Mouse (Mus musculus) heart, embryonic 13.5 days (tissue): ENCODE data around the gene Fam43b. TPM values are rescaled to one million over a fixed set of nuclear protein-coding genes. Genes with fewer than 3 reads are reported as not detected.

ENCODE experiments used
- ATAC-seq: fragments of 200-750 bp; cut with Nextera tagmentation; 2 replicates; pipeline ENCODE4 v1.8.0; 2017; ENCODE audit warnings: moderate TSS enrichment; ENCODE audit not compliant: insufficient number of reproducible peaks, low FRiP score, low TSS enrichment; ENCODE audit errors: extremely low read depth
- H3K27ac ChIP-seq: fragments of 300-500 bp; sonication (generic); replicated peaks from 2 replicates; pipeline ENCODE4 v1.5.1; 2015; ENCODE audit warnings: moderate library complexity, mild to moderate bottlenecking, inconsistent platforms
- H3K27me3 ChIP-seq: fragments of 300-500 bp; sonication (generic); replicated peaks from 2 replicates; pipeline ENCODE4 v1.6.1; 2015; ENCODE audit warnings: mild to moderate bottlenecking, inconsistent platforms
- H3K36me3 ChIP-seq: fragments of 300-500 bp; sonication (generic); 2 replicates; pipeline ENCODE4 v1.6.1; 2015; ENCODE audit warnings: mild to moderate bottlenecking, inconsistent platforms
- H3K4me1 ChIP-seq: fragments of 300-500 bp; sonication (generic); 2 replicates; pipeline ENCODE4 v1.6.1; 2015; ENCODE audit warnings: inconsistent platforms
- H3K4me2 ChIP-seq: fragments of 300-500 bp; sonication (generic); 2 replicates; pipeline ENCODE4 v1.6.1; 2015; ENCODE audit warnings: inconsistent platforms, mild to moderate bottlenecking, moderate library complexity
- H3K4me3 ChIP-seq: fragments of 300-500 bp; sonication (generic); 2 replicates; pipeline ENCODE4 v1.5.1; 2015; ENCODE audit warnings: moderate library complexity, mild to moderate bottlenecking, inconsistent platforms
- H3K9ac ChIP-seq: fragments of 300-500 bp; sonication (generic); 2 replicates; pipeline ENCODE4 v1.6.1; 2015; ENCODE audit warnings: inconsistent platforms, mild to moderate bottlenecking, moderate library complexity
- H3K9me3 ChIP-seq: fragments of 300-500 bp; sonication (generic); 2 replicates; pipeline ENCODE4 v1.6.1; 2016; ENCODE audit warnings: inconsistent platforms
- WGBS: fragments of 180-500 bp; shearing (Covaris S2); methylation state at CpG from one replicate; pipeline ENCODE4 v1.1.7; 2015; ENCODE audit warnings: mixed read lengths; 5-methylcytosine and 5-hydroxymethylcytosine counted together
- polyA plus RNA-seq: library from polyadenylated mRNA; unstranded; fragments of >200 nt; fragmentation: Nextera tagmentation; extraction: Ambion mirVana; gene quantifications from 2 replicates; pipeline ENCODE4 v1.2.1, GENCODE M21; 2015

Gene Fam43b
- polyA plus RNA-seq, 1 experiment from 2014 or later: not detected

DNA sequence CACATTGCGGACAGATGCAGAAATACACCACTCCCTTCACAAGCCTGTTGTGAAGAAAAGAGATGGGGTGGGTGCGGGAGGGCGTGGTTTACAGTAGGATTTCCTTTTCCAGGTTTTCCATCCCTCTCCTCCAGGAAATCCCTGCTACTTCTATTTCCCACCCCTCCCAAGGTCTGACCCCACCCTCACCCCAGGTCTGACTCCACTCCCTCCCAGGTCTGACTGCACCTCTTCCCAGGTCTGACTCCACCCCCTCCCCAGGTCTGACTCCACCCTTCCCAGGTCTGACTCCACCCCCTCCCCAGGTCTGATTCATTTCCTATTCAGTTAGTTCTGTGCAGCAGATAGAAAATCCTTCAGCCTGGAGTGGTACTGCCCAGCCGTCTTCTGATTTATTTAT lies 12.5 kb downstream of the Fam43b start:
- Histone ChIP-seq H3K27me3 (peaks cover 25% of the 10 kb centered on the region), H3K9ac (no peak overlapping the region), H3K9me3 (no peaks in the 10 kb centered on the region), H3K4me1 (no peaks in the 10 kb centered on the region), H3K4me2 (no peak overlapping the region), H3K36me3 (no peaks in the 10 kb centered on the region), H3K4me3 (no peak overlapping the region), H3K27ac (no peak overlapping the region)
- 51% methylated on average over 4 of the region's 4 CpGs for WGBS
- ATAC-seq: no peak; the same call in 1 of the 2 replicates

DNA sequence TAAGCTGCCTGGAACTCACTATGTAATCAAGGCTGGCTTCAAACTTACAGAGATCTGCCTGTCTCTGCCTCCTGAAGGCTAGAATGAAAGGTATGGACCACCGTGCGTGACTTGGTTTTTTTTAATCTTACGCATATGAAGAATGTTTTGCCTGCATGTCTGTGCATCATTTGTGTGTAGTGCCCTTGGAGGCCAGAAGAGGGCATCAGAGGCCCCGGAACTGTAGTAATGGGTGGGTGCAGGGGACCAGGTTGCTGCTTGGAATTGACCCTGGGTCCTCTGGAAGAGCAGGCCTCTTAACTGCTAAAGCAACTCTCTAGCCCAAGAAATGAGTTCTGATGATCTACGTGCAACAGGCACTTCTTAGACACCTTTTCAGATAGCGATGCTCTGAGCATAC lies 13.9 kb downstream of the Fam43b start:
- no peak overlapping the region for H3K27ac ChIP-seq
- no peak overlapping the region for H3K4me2 ChIP-seq
- 65% methylated on average over 6 of the region's 6 CpGs for WGBS
- no peaks in the 10 kb centered on the region for H3K9me3 ChIP-seq
- H3K9ac ChIP-seq: no peak overlapping the region
- no peaks in the 10 kb centered on the region for H3K36me3 ChIP-seq
- H3K27me3 ChIP-seq: peaks cover 25% of the 10 kb centered on the region
- no peaks in the 10 kb centered on the region for H3K4me1 ChIP-seq
- H3K4me3 ChIP-seq: no peak overlapping the region
- no peak for ATAC-seq

GRCm38 (mm10) chr4:138380132-138380689 lies 16.1 kb downstream of the Fam43b start:
- Histone ChIP-seq H3K4me3 (no peak overlapping the region), H3K36me3 (no peaks in the 10 kb centered on the region), H3K9me3 (no peaks in the 10 kb centered on the region), H3K4me2 (no peak overlapping the region), H3K9ac (no peak overlapping the region), H3K27me3 (peaks cover 25% of the 10 kb centered on the region), H3K27ac (no peak overlapping the region), H3K4me1 (no peaks in the 10 kb centered on the region)
- 54% methylated on average over 10 of the region's 10 CpGs for WGBS
- no peak for ATAC-seq

DNA sequence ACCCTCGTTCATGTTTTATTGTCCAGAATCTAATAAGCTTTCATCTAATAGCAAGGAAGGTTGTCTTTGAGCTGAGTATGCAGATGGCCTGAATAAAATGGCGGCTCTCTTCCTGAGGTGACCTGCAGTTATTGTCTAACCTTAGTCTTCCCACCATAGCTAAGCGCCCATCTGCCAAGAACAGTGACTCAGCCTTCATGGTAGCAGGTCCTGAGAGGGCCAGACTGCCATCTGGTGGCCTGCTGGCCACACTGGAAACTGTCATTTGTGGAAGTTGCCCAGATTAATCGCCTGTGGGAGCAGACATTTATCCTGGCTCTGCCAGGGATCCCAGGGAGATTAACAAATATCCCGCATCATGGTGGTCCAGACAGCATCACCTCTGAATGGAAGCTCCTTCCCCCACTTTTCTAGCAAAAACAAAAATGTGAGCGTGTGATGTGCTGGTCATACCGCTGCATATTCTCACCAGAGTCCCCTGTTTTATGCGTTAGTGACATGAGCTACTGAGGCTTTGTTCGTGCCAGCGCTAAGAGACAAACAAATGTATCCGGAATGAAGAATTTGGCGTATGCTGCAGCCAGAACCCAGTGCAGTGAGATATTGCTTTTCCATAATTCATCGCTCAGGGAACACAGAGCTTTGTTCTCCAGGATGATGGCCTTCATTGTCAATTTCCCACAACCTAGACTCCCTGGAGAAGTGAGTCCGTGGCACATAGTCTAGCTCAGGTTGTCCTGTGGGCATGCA lies 17.1 kb downstream of the Fam43b start:
- no peak for ATAC-seq
- Histone ChIP-seq H3K4me2 (no peak overlapping the region), H3K9ac (no peak overlapping the region), H3K27me3 (peaks cover 22% of the 10 kb centered on the region), H3K9me3 (peaks cover 3% of the 10 kb centered on the region; the same call in 1 of the 2 replicates), H3K4me1 (no peaks in the 10 kb centered on the region), H3K4me3 (no peak overlapping the region), H3K27ac (no peak overlapping the region), H3K36me3 (no peaks in the 10 kb centered on the region)
- WGBS: 53% methylated on average over 14 of the region's 14 CpGs

GRCm38 (mm10) chr4:138377526-138377925 lies 18.8 kb downstream of the Fam43b start:
- H3K4me3 ChIP-seq: no peak overlapping the region
- no peak overlapping the region for H3K9ac ChIP-seq
- H3K27ac ChIP-seq: no peak overlapping the region
- no peaks in the 10 kb centered on the region for H3K36me3 ChIP-seq
- no peak for ATAC-seq
- H3K4me2 ChIP-seq: no peak overlapping the region
- H3K9me3 ChIP-seq: peaks cover 3% of the 10 kb centered on the region; the same call in 1 of the 2 replicates
- peaks cover 19% of the 10 kb centered on the region for H3K27me3 ChIP-seq
- no peaks in the 10 kb centered on the region for H3K4me1 ChIP-seq
- 45% methylated on average over 6 of the region's 6 CpGs for WGBS

DNA sequence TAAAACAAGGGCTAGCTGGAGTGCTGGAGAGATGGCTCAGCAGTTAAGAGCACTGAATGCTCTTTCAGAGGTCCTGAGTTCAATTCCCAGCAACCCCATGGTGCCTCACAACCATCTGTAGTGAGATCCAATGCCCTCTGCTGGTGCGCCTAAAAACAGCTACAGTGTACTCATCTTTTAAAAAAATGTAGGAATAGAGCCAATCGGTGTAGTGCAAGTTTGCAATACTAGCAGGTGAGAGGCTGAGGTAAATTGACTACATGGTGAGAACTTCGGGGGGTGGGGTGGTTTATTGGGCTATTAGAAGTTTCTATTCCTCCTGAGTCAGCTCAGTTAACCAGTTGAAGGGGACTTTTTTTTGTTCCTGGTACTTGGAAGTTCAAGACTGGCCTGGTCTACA lies 21.2 kb downstream of the Fam43b start:
- no peaks in the 10 kb centered on the region for H3K4me1 ChIP-seq
- H3K4me3 ChIP-seq: no peak overlapping the region
- peaks cover 8% of the 10 kb centered on the region for H3K27me3 ChIP-seq
- H3K4me2 ChIP-seq: no peak overlapping the region
- no peak for ATAC-seq
- no peak overlapping the region for H3K9ac ChIP-seq
- H3K36me3 ChIP-seq: no peaks in the 10 kb centered on the region
- peaks cover 3% of the 10 kb centered on the region; the same call in 1 of the 2 replicates for H3K9me3 ChIP-seq
- no peak overlapping the region for H3K27ac ChIP-seq
- WGBS: 83% methylated on average over 3 of the region's 3 CpGs

- no peaks in the 10 kb centered on the region for H3K36me3 ChIP-seq
- no peak overlapping the region for H3K4me2 ChIP-seq
- no peak overlapping the region for H3K27ac ChIP-seq
- H3K9ac ChIP-seq: no peak overlapping the region
- 72% methylated on average over 5 of the region's 5 CpGs for WGBS
- peaks cover 3% of the 10 kb centered on the region; the same call in 1 of the 2 replicates for H3K9me3 ChIP-seq
- H3K4me3 ChIP-seq: no peak overlapping the region
- H3K27me3 ChIP-seq: 0 out of 2 replicates have a peak, but pooled peaks cover 9% of the 10 kb centered on the region
- no peak for ATAC-seq
- peaks cover 16% of the 10 kb centered on the region for H3K4me1 ChIP-seq
These were observed 25.3 kb downstream of the Fam43b start for GRCm38 (mm10) chr4:138370996-138371516.

DNA sequence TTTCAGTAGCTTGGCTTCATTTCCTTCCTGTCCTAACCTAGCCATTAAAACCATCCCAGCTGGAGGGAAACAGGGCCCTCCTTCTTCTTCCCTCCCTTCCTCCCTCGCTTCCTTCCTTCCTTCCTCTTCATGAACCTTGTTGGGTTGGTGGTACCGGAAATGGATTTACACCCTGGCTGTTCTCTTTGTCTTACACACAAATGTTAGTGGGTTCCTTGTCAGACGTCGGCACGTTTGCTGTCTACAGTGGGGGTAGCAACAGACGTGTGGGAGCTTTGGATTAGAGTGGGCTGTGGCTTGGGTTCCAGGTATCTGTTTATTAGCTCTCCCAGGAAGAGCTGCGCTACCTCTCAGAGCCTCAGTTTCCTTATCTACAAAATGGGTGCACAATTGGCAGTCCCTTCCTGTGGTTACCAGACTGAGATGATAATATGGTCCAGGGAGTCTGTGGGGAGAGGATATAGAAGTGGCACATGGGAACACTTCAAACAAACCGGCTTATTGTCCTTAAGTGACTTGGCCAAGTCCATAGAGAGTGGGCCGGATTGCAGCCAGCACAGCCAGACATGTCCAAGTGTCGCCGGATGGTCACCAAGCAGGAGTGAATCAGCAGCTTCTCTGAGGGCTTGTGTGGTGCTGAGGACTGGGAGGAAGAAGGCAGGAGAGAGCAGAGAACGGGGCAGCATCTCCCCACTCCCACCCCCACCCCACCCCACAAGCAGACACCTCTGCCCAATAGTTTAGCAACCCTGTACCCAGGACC lies 27.6 kb downstream of the Fam43b start:
- Histone ChIP-seq H3K9me3 (no peaks in the 10 kb centered on the region), H3K27ac (peak overlapping the region; percentile 73), H3K27me3 (0 out of 2 replicates have a peak, but pooled peaks cover 16% of the 10 kb centered on the region), H3K4me3 (no peak overlapping the region; the same call in 1 of the 2 replicates), H3K36me3 (no peaks in the 10 kb centered on the region), H3K4me1 (peaks cover 16% of the 10 kb centered on the region), H3K9ac (no peak overlapping the region), H3K4me2 (peak overlapping the region; percentile 77)
- WGBS: 62% methylated on average over 12 of the region's 12 CpGs
- ATAC-seq: no peak

- Histone ChIP-seq H3K4me2 (peak within 1 kb of the TSS; percentile 77), H3K27me3 (0 out of 2 replicates have a peak, but pooled peaks cover 20% of the 10 kb centered on the region), H3K9me3 (no peaks in the 10 kb centered on the region), H3K9ac (peak within 1 kb of the TSS; percentile 77), H3K36me3 (no peaks in the 10 kb centered on the region), H3K4me3 (peak within 1 kb of the TSS; percentile 53), H3K4me1 (peaks cover 16% of the 10 kb centered on the region), H3K27ac (peak within 1 kb of the TSS; percentile 73)
- 8% methylated on average over 34 of the region's 34 CpGs for WGBS
- ATAC-seq: peak; percentile 81; the same call in 1 of the 2 replicates
These were observed 28.5 kb downstream of the Fam43b start, which contains the start of gene Cda for GRCm38 (mm10) chr4:138367641-138368497. Cda (minus strand) TSS chr4:138367992.

DNA sequence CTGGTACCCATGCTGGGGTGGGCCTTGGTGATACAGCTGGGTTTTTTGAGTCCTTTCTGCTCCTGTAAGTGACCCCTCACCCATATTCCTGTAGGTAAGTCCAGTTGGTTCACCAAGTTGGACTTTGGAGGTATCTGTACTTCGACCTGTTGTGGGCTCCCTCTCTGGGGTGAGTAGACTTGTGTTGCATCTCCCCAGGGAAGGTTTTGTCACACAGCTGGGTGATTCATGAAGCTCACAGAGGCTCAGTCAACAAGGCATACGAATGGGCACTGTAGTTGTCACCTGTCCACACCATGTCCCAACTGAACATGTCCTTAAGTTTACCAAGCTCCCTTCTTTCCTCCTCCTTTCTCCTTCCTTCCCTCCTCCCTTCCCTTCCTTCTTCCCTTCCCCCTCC lies 29.8 kb downstream of the Fam43b start:
- WGBS: 70% methylated on average over 2 of the region's 2 CpGs
- peaks cover 29% of the 10 kb centered on the region; the same call in 1 of the 2 replicates for H3K27me3 ChIP-seq

More for the DNA sequence above, 29.8 kb downstream of the Fam43b start:
- Histone ChIP-seq H3K36me3 (no peaks in the 10 kb centered on the region), H3K4me3 (no peak overlapping the region), H3K9me3 (no peaks in the 10 kb centered on the region), H3K4me2 (no peak overlapping the region), H3K4me1 (peaks cover 18% of the 10 kb centered on the region), H3K9ac (no peak overlapping the region), H3K27ac (no peak overlapping the region)
- no peak for ATAC-seq
